Mouse (Mus musculus) heart, embryonic 12.5 days (tissue): ENCODE data around the gene Rft1. TPM values are rescaled to one million over a fixed set of nuclear protein-coding genes. Genes with fewer than 3 reads are reported as not detected.

Experiments used
- ATAC-seq: fragments of 200-750 bp; cut with Nextera tagmentation; 2 replicates; pipeline ENCODE4 v1.8.0; 2017; ENCODE audit warnings: moderate TSS enrichment, moderate library complexity; ENCODE audit not compliant: insufficient number of reproducible peaks, low FRiP score
- H3K27ac ChIP-seq: fragments of 300-500 bp; sonication (generic); 2 replicates; pipeline ENCODE4 v1.5.1; 2016; ENCODE audit warnings: mild to moderate bottlenecking, moderate library complexity; ENCODE audit not compliant: poor library complexity, severe bottlenecking
- H3K27me3 ChIP-seq: fragments of 300-500 bp; sonication (generic); replicated peaks from 2 replicates; pipeline ENCODE4 v1.6.1; 2016; ENCODE audit warnings: mild to moderate bottlenecking, moderate library complexity
- H3K36me3 ChIP-seq: fragments of 300-500 bp; sonication (generic); 2 replicates; pipeline ENCODE4 v1.6.1; 2016; ENCODE audit warnings: mild to moderate bottlenecking, moderate library complexity
- H3K4me1 ChIP-seq: fragments of 300-500 bp; sonication (generic); replicated peaks from 2 replicates; pipeline ENCODE4 v1.6.1; 2016; ENCODE audit warnings: mild to moderate bottlenecking
- H3K4me2 ChIP-seq: fragments of 300-500 bp; sonication (generic); 2 replicates; pipeline ENCODE4 v1.6.1; 2016; ENCODE audit warnings: mild to moderate bottlenecking, moderate library complexity
- H3K4me3 ChIP-seq: fragments of 300-500 bp; sonication (generic); 2 replicates; pipeline ENCODE4 v1.5.1; 2016; ENCODE audit warnings: mild to moderate bottlenecking
- H3K9ac ChIP-seq: fragments of 300-500 bp; sonication (generic); 2 replicates; pipeline ENCODE4 v1.6.1; 2016; ENCODE audit warnings: mild to moderate bottlenecking, moderate library complexity
- H3K9me3 ChIP-seq: fragments of 300-500 bp; sonication (generic); replicated peaks from 2 replicates; pipeline ENCODE4 v1.6.1; 2016; ENCODE audit warnings: mild to moderate bottlenecking, moderate library complexity
- WGBS: fragments of 180-500 bp; shearing (Covaris S2); methylation state at CpG from one replicate; pipeline ENCODE4 v1.1.7; 2016; 5-methylcytosine and 5-hydroxymethylcytosine counted together
- polyA plus RNA-seq: library from polyadenylated mRNA; unstranded; fragments of >200 nt; fragmentation: Nextera tagmentation; extraction: Ambion mirVana; gene quantifications from 2 replicates; pipeline ENCODE4 v1.2.1, GENCODE M21; 2016

The Rft1 gene
- polyA plus RNA-seq, 1 experiment from 2014 or later, result 12.1 TPM

DNA sequence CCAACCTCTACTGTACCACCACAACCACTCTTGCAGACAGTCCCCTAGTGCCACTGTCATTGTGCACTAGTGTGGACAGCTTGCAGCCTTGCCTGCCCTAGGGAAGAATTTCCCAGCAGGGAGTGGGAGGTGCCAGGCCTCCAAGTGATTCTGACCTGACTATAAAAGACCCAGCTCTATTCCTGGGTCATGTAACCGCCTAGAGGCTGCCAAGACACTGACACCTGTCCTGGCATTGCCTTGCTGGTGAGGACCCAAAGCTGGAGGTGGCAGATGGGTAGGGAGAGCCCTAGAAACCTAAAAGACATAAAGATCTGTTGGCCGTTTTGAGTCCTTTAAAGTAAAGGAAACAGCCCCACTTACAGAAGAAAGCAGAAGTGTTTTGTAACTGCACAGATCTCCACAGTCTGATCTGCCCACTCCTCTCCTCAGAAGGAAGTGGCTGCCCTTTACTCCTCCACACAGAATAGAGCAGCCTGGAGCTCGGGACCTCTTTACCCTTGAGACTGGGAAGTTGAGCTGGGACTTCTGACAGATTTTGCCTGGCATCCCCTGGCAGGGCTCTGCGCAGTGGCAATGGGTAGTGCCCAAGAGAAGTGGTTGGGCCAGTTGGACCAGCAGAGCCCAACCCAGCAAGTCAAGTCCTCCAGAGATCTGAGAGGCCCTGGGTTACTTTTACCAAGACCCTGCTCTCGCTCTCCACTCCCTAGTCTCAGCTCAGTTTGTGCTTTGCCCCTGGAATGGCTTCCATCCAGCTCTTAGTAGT, 23.2 kb upstream of the Rft1 start:
- Histone ChIP-seq H3K9me3 (no peaks in the 10 kb centered on the region), H3K4me2 (no peak overlapping the region), H3K4me1 (peaks cover 28% of the 10 kb centered on the region), H3K27me3 (0 out of 2 replicates have a peak, but pooled peaks cover 10% of the 10 kb centered on the region), H3K27ac (no peak overlapping the region), H3K36me3 (no peaks in the 10 kb centered on the region), H3K9ac (no peak overlapping the region), H3K4me3 (no peak overlapping the region)
- no peak for ATAC-seq
- WGBS, result 70% methylated on average over 5 of the region's 5 CpGs

DNA sequence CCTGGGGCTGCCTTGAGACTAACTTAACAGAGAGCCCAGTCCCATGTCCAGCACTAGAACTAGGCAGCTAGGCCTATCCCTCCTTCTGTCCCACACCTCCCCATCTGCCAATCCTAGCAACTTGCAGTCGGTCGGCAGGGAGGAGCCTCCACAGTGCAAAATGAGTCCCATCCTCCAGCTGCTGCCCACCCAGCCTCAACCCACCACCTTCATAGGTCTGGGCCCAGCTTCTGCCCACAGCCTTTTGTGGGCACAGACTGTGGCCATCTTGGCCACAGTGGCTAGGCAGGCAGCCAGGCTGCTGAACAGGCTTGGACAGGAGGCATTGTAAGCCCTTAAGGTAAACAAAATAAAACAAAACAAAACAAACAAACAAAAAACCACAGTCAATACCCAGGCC, 22.3 kb upstream of the Rft1 start:
- Histone ChIP-seq H3K4me2 (no peak overlapping the region), H3K36me3 (no peaks in the 10 kb centered on the region), H3K27ac (no peak overlapping the region), H3K27me3 (0 out of 2 replicates have a peak, but pooled peaks cover 10% of the 10 kb centered on the region), H3K4me1 (peaks cover 24% of the 10 kb centered on the region), H3K9ac (no peak overlapping the region), H3K4me3 (no peak overlapping the region), H3K9me3 (no peaks in the 10 kb centered on the region)
- WGBS, result 57% methylated on average over 2 of the region's 2 CpGs
- no peak for ATAC-seq

DNA sequence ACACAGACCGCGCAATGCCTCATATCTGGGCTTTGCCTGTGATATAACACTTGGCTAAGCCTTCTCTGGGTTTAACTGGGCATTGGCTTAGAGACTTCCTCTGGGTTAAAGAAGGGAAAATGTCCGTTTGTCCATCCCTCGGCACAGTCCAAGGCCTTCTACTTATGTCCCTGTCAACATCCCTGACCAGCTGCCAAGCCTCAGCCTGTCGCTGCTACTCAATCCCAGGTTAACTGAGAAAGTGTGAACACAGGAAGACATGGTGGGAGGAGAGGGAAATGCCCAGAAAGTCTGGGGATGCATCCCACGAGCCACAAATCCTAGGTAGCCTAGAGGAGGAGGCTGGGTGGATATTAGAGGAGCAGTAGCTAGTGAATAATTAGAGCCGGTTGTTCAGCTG, 20.5 kb upstream of the Rft1 start:
- Histone ChIP-seq H3K4me1 (peaks cover 43% of the 10 kb centered on the region), H3K36me3 (no peaks in the 10 kb centered on the region), H3K4me3 (no peak overlapping the region), H3K4me2 (no peak overlapping the region), H3K27me3 (0 out of 2 replicates have a peak, but pooled peaks cover 9% of the 10 kb centered on the region), H3K9me3 (no peaks in the 10 kb centered on the region), H3K9ac (no peak overlapping the region), H3K27ac (no peak overlapping the region)
- no peak for ATAC-seq
- 66% methylated on average over 7 of the region's 7 CpGs for WGBS

DNA sequence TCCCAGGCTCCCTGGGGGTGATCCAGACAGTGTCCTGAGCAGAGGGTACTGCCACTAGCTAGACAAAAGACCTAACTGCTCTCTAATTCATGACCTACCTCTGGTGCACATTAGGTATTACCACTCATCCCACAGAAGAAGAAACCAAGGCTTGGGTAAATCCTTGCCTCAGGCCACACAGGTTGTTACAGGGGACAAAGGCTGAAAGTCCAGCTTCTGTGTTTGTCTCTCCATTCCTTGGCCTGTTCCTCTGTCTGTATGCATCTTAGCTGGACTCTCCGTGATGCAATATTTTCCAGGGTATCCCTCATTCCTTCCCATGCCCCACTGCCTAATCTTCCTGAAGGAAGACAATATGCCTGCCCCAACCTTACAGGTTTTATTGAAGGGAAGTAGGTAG, 19.7 kb upstream of the Rft1 start:
- H3K4me2 ChIP-seq, result no peak overlapping the region
- no peak overlapping the region for H3K9ac ChIP-seq
- H3K4me1 ChIP-seq, result peaks cover 46% of the 10 kb centered on the region
- H3K4me3 ChIP-seq, result no peak overlapping the region
- no peaks in the 10 kb centered on the region for H3K36me3 ChIP-seq
- 0 out of 2 replicates have a peak, but pooled peaks cover 4% of the 10 kb centered on the region for H3K27me3 ChIP-seq
- H3K27ac ChIP-seq, result no peak overlapping the region
- H3K9me3 ChIP-seq, result no peaks in the 10 kb centered on the region
- 98% methylated on average over 1 of the region's 1 CpGs for WGBS
- no peak for ATAC-seq

DNA sequence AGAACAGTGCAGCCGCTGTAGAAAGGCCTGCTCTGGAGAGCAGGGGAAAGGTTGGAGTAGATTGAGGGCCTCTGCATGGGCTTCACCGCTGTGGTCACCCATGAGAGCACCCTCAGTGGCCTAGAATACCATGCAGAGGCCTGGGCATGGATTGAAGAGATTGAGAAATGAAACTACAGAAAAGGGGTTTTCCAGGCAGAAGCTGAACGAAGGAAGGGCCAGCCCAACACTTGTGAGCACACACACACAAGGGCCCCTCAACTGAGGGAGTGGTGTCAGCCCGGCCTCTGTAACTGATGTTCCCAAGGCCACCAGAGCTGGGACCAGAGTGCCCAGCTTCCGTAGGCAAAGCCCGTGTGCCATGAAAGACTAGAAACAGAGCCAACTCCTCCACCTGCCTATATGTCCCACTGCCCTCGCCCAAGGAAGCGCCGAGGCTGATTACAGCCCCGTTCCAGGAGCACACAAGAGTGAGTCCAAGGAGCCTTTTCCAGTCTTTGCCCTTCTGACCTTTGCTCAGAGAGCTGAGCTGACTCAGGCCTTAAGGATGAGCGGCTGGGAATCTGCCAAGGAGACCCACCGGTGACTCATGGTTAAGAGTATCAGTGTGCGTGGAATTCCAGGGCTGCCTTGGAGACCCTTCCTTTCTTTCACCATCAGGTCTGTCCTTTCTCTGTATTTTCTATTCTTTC, 18.8 kb upstream of the Rft1 start:
- no peak overlapping the region for H3K9ac ChIP-seq
- no peak overlapping the region for H3K4me2 ChIP-seq
- no peak for ATAC-seq
- H3K9me3 ChIP-seq, result no peaks in the 10 kb centered on the region
- no peaks in the 10 kb centered on the region for H3K36me3 ChIP-seq
- H3K4me3 ChIP-seq, result no peak overlapping the region
- 69% methylated on average over 13 of the region's 13 CpGs for WGBS
- no peak overlapping the region for H3K27ac ChIP-seq
- no peaks in the 10 kb centered on the region for H3K27me3 ChIP-seq
- peaks cover 46% of the 10 kb centered on the region for H3K4me1 ChIP-seq

DNA sequence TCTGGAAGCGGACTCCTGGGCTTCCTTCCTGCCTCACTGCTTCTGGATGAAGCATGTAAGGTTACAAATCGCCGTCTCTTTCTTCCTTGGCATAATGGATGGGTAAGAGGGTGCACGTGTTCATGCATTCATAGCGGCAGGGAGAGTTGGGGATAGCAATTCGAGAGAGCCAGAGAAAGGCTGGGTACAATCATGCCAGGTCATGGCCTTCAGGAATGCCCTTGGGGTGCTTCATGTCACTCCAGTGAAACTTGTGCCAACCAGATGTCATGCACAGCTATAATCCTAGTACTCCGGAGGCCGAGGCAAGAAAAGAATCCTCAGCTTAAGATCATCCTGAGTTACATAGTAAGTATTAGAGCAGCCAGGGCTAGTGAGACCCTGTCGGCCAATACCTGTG, 17.7 kb upstream of the Rft1 start:
- Histone ChIP-seq H3K27me3 (no peaks in the 10 kb centered on the region), H3K27ac (no peak overlapping the region), H3K9me3 (no peaks in the 10 kb centered on the region), H3K9ac (no peak overlapping the region), H3K36me3 (no peaks in the 10 kb centered on the region), H3K4me1 (peaks cover 46% of the 10 kb centered on the region), H3K4me2 (no peak overlapping the region), H3K4me3 (no peak overlapping the region)
- ATAC-seq, result no peak
- 90% methylated on average over 9 of the region's 9 CpGs for WGBS

DNA sequence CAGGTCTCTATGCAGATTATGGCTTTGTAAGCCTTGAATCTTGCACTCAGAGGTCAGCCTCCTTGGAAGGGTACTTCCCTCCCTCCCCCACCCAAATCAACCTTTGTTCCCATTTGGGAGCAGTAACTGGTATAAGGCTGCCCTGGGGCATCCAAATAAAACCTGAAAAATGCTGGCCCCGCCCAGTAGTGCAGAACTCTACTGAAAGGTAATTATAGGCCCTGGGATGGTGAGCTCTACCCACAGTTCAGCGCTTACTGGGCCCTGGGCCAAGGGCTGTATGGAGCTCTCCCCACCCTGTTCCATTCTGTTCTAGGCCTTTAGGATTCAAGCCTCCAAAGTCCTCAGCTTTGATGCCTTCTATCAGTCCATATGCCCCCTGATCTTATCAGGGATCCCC, 17.1 kb upstream of the Rft1 start:
- Histone ChIP-seq H3K4me3 (no peak overlapping the region), H3K27ac (0 out of 2 replicates have a peak overlapping the region, but pooled peaks have one; percentile 19), H3K4me2 (no peak overlapping the region), H3K4me1 (peaks cover 46% of the 10 kb centered on the region), H3K9me3 (no peaks in the 10 kb centered on the region), H3K27me3 (no peaks in the 10 kb centered on the region), H3K36me3 (no peaks in the 10 kb centered on the region), H3K9ac (no peak overlapping the region)
- ATAC-seq, result no peak
- 86% methylated on average over 2 of the region's 2 CpGs for WGBS

DNA sequence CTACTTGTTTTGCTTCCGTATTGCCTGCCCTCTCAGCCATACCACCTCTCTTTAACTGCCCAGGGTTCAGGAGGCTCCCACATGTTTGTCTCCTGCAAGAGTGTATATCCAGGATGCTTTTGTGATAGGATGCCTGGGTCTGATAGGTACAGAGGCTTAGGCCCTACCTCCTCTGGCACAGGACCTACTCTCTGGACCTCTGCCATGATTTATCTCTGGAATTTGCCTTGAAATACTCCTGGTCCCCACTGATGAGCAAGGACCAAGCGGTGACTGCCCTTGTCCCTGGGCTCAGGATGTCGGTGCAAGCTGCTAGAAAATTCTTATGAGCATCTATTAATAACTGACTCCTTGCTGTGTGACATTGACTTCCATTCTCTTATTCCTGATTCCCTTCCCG, 16.2 kb upstream of the Rft1 start:
- H3K27ac ChIP-seq, result peak overlapping the region; percentile 19; the same call in 1 of the 2 replicates
- ATAC-seq, result peak; percentile 40
- no peak overlapping the region for H3K9ac ChIP-seq
- H3K4me3 ChIP-seq, result no peak overlapping the region
- H3K4me2 ChIP-seq, result no peak overlapping the region
- no peaks in the 10 kb centered on the region for H3K9me3 ChIP-seq
- H3K27me3 ChIP-seq, result no peaks in the 10 kb centered on the region
- H3K4me1 ChIP-seq, result peaks cover 37% of the 10 kb centered on the region
- WGBS, result 36% methylated on average over 4 of the region's 4 CpGs
- no peaks in the 10 kb centered on the region for H3K36me3 ChIP-seq

DNA sequence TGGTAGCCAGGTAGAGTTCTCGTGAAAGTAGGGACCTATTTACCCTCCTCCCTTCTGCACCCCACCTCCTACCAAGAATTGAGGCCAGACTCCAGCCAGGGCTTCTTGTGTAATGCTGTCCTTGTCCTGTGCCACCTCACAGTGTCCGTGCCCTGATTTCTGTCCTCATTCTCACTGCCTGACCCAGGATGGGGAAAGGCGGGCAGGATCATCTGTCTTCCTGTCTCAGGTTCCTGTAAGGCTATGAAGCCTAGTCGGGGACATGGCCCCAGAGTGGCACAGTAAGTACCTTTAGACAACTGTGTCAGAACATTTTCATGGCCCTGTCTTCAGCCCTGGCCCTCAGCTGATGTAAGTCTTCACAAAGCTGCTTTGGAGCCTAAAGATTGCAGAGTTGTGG, 15.5 kb upstream of the Rft1 start:
- ATAC-seq, result no peak
- H3K27ac ChIP-seq, result peak overlapping the region; percentile 19; the same call in 1 of the 2 replicates
- 75% methylated on average over 4 of the region's 4 CpGs for WGBS

DNA sequence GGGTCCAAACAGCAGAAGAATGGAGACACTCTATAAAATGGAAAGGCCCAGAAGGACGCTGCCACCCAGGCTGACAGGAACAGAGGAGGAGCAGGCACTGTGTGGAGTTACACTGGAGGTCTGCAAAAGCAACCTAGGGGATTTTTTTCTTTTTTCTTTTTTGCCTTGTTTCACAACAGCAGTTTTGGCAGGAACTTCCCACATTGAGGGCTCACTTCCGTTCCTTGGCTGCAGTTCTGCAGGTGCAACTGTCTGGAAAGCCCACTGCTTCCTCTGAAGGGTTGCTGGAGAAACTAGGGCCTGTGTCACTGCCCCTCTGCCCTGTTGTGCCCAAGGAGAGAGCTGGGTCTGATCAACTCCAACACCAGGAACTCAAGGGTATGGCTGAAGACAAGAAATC, 12.4 kb upstream of the Rft1 start:
- Histone ChIP-seq H3K27me3 (no peaks in the 10 kb centered on the region; the same call in 1 of the 2 replicates), H3K4me1 (peaks cover 22% of the 10 kb centered on the region), H3K9ac (no peak overlapping the region), H3K27ac (no peak overlapping the region), H3K4me2 (no peak overlapping the region), H3K9me3 (no peaks in the 10 kb centered on the region), H3K4me3 (no peak overlapping the region), H3K36me3 (no peaks in the 10 kb centered on the region)
- ATAC-seq, result no peak
- WGBS, result 67% methylated on average over 2 of the region's 2 CpGs

More for the DNA sequence above, 15.5 kb upstream of the Rft1 start:
- Histone ChIP-seq H3K9ac (no peak overlapping the region), H3K27me3 (no peaks in the 10 kb centered on the region), H3K9me3 (no peaks in the 10 kb centered on the region), H3K4me3 (no peak overlapping the region), H3K36me3 (no peaks in the 10 kb centered on the region), H3K4me1 (peaks cover 36% of the 10 kb centered on the region), H3K4me2 (no peak overlapping the region)

DNA sequence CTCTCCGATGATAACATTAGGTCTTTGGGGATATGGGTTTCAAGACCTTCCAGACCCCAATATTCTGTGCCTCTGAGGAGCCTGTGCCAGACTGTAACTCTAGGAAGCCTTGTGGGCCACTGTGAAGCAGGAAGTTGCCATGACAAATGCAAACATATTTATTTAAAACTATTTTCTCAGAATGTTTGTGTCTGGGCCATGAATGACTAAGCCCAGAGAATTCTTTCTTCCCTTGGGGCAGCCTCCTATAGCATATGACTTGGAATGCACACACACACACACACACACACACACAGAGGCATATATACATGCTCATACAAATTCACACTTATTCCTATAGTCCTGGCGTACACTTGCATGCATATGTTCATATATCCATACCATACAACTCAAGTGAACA, 10.1 kb upstream of the Rft1 start:
- no peak for ATAC-seq
- Histone ChIP-seq H3K27ac (no peak overlapping the region), H3K4me3 (no peak overlapping the region), H3K9ac (no peak overlapping the region), H3K4me2 (no peak overlapping the region), H3K27me3 (no peaks in the 10 kb centered on the region; the same call in 1 of the 2 replicates), H3K9me3 (no peaks in the 10 kb centered on the region), H3K4me1 (0 out of 2 replicates have a peak, but pooled peaks cover under 1% of the 10 kb centered on the region), H3K36me3 (no peaks in the 10 kb centered on the region)
- 84% methylated on average over 2 of the region's 2 CpGs for WGBS
